Comparison of ENCODE assay signal across 10 mouse cellular contexts in genomic region chr12:75175931-75176565, GRCm38 (mm10). TPM values are rescaled to one million over a fixed set of nuclear protein-coding genes. Genes with fewer than 3 reads are reported as not detected.
DNase-seq lines count a peak whose midpoint lies in the region; ATAC-seq lines count a peak whose summit lies in the region.
"Had no signal": no experiment of that assay in that cellular context is flagged by ENCODE, and none has a peak within 500 bp of the region (broad histone marks: within the 10 kb centered on the region; RNA-seq: fewer than 3 reads in every experiment).

No protein-coding gene starts in this region.

- H3K4me2 ChIP-seq in heart, embryonic 14.5 days (ENCODE audit: low read length) = peak overlapping the region; percentile 66
- peak overlapping the region; percentile 93 for H3K4me2 ChIP-seq in limb, embryonic 12.5 days

- DNase-seq in heart, postnatal 4 days = no peak
- peak; percentile 6 for DNase-seq in thymus, postnatal 4 days
- DNase-seq in thymus, postnatal 0 days (ENCODE audit: low spot score) = no peak
- DNase-seq in adrenal gland, adult 8-10 months = no peak
- DNase-seq in thymus, postnatal 10 days (ENCODE audit: low spot score in 2 of 2) = no peak
- no peak for DNase-seq in spleen, postnatal 10 days (ENCODE audit: low spot score in 2 of 2)

- ATAC-seq in heart, embryonic 14.5 days (ENCODE audit: insufficient number of reproducible peaks, insufficient read depth, low FRiP score, low read depth) = no peak
- peak; percentile 50; the same call in 1 of the 2 replicates for ATAC-seq in limb, embryonic 12.5 days (ENCODE audit: insufficient number of reproducible peaks, insufficient read depth, low FRiP score, low TSS enrichment, low read depth)

- H3K9ac ChIP-seq in heart, embryonic 14.5 days (ENCODE audit: low read length) = no peak overlapping the region
- H3K9ac ChIP-seq in limb, embryonic 12.5 days (replicated peaks) = peak overlapping the region; percentile 45; the same call in 1 of the 2 replicates

- H3K4me3 ChIP-seq in heart, embryonic 14.5 days (ENCODE audit: control insufficient read depth in 1 of 2, insufficient read depth in 1 of 2, low read depth in 1 of 2, low read length in 2 of 2) = peak overlapping the region; percentile 23 to 32; a peak in 3 of 4 replicates
- peak overlapping the region; percentile 50 for H3K4me3 ChIP-seq in limb, embryonic 12.5 days (replicated peaks)

- H3K36me3 ChIP-seq in heart, embryonic 14.5 days (ENCODE audit: control insufficient read depth, insufficient read depth, low read length) = no peaks in the 10 kb centered on the region
- no peaks in the 10 kb centered on the region for H3K36me3 ChIP-seq in limb, embryonic 12.5 days

- peaks cover 70% of the 10 kb centered on the region for H3K27me3 ChIP-seq in heart, embryonic 14.5 days (ENCODE audit: control insufficient read depth, insufficient read depth, low read length)
- H3K27me3 ChIP-seq in limb, embryonic 12.5 days = peaks cover 69% of the 10 kb centered on the region

- no peaks in the 10 kb centered on the region for H3K9me3 ChIP-seq in heart, embryonic 14.5 days (ENCODE audit: control insufficient read depth, low read length)
- H3K9me3 ChIP-seq in limb, embryonic 12.5 days = no peaks in the 10 kb centered on the region

- WGBS in heart, embryonic 14.5 days = 3% methylated on average over 19 of the region's 19 CpGs
- 5% methylated on average over 19 of the region's 19 CpGs for WGBS in limb, embryonic 12.5 days

- no peak overlapping the region for H3K27ac ChIP-seq in heart, embryonic 14.5 days (replicated peaks in 1 of 2; ENCODE audit: control insufficient read depth in 1 of 2, insufficient read depth in 1 of 2, low read depth in 2 of 2, low read length in 2 of 2)
- H3K27ac ChIP-seq in limb, embryonic 12.5 days = no peak overlapping the region

- peaks cover 7 to 13% of the 10 kb centered on the region in 2 experiments; a peak in 3 of 4 replicates for H3K4me1 ChIP-seq in heart, embryonic 14.5 days (ENCODE audit: control insufficient read depth in 2 of 2, insufficient read depth in 2 of 2, low read length in 2 of 2)
- H3K4me1 ChIP-seq in limb, embryonic 12.5 days (replicated peaks) = peaks cover 22% of the 10 kb centered on the region

RNA-seq across cellular contexts. Expression of gene Kcnh5, which starts 1.1 kb away (rescaled TPM):
- polyA plus RNA-seq in heart, embryonic 14.5 days (2014; fragmentation: Nextera tagmentation; extraction: Ambion mirVana) = not detected in 2 replicates
- total RNA-seq in heart, postnatal 4 days (2021) = not detected
- polyA plus RNA-seq in thymus, postnatal 0 days (2015; fragmentation: Nextera tagmentation; extraction: Ambion mirVana) = not detected in 2 replicates
- 0.26 and 0.35 TPM in 2 replicates for polyA plus RNA-seq in limb, embryonic 12.5 days (2016; fragmentation: Nextera tagmentation; extraction: Ambion mirVana)
- under 1 TPM; 0.07 to 0.23 (median 0.10) TPM for total RNA-seq in adrenal gland, adult 8-10 months (2022)
- total RNA-seq: heart, postnatal 14 days had no signal
- polyA plus RNA-seq: liver, embryonic 16.5 days had no signal
